Mouse (Mus musculus): Measurements from ENCODE around the gene Rln1. TPM values are rescaled to one million over a fixed set of nuclear protein-coding genes. Genes with fewer than 3 reads are reported as not detected.

Rln1 gene
- polyA plus RNA-seq, 1 experiment from 2014 or later = 0.53 TPM

- Histone ChIP-seq H3K9me3 (ENCODE audit: control insufficient read depth, low read length) (no peaks in the 10 kb centered on the region), H3K4me1 (replicated peaks; ENCODE audit: control insufficient read depth, insufficient read depth, low read length) (no peaks in the 10 kb centered on the region), H3K27me3 (replicated peaks; ENCODE audit: control insufficient read depth, insufficient read depth, low read length) (no peaks in the 10 kb centered on the region), H3K4me2 (ENCODE audit: low read length) (no peak overlapping the region), H3K9ac (ENCODE audit: low read length) (no peak overlapping the region), H3K4me3 (ENCODE audit: low read depth, low read length) (no peak overlapping the region), H3K27ac (ENCODE audit: low read depth) (no peak overlapping the region), H3K36me3 (ENCODE audit: control insufficient read depth, insufficient read depth, low read length) (peaks cover 71% of the 10 kb centered on the region)
- ATAC-seq (replicated peaks; ENCODE audit: low FRiP score, low TSS enrichment, low read depth) = no peak
- no peak for DNase-seq (ENCODE audit: low spot score)
Observed at GRCm38 (mm10) chr19:29296166-29296565, 38.3 kb downstream of the Rln1 start.

GRCm38 (mm10) chr19:29294756-29295155, 39.7 kb downstream of the Rln1 start:
- Histone ChIP-seq H3K4me2 (ENCODE audit: low read length) (no peak overlapping the region), H3K4me1 (replicated peaks; ENCODE audit: control insufficient read depth, insufficient read depth, low read length) (no peaks in the 10 kb centered on the region), H3K9me3 (ENCODE audit: control insufficient read depth, low read length) (no peaks in the 10 kb centered on the region), H3K36me3 (ENCODE audit: control insufficient read depth, insufficient read depth, low read length) (peaks cover 62% of the 10 kb centered on the region), H3K27ac (ENCODE audit: low read depth) (no peak overlapping the region), H3K27me3 (replicated peaks; ENCODE audit: control insufficient read depth, insufficient read depth, low read length) (no peaks in the 10 kb centered on the region), H3K9ac (ENCODE audit: low read length) (no peak overlapping the region), H3K4me3 (ENCODE audit: low read depth, low read length) (no peak overlapping the region)
- no peak for DNase-seq (ENCODE audit: low spot score)
- WGBS = 52% methylated on average over 2 of the region's 2 CpGs
- ATAC-seq (replicated peaks; ENCODE audit: low FRiP score, low TSS enrichment, low read depth) = no peak

- Histone ChIP-seq H3K4me2 (ENCODE audit: low read length) (no peak overlapping the region), H3K9ac (ENCODE audit: low read length) (no peak overlapping the region), H3K9me3 (ENCODE audit: control insufficient read depth, low read length) (no peaks in the 10 kb centered on the region), H3K4me3 (ENCODE audit: low read depth, low read length) (no peak overlapping the region), H3K27me3 (replicated peaks; ENCODE audit: control insufficient read depth, insufficient read depth, low read length) (no peaks in the 10 kb centered on the region), H3K4me1 (replicated peaks; ENCODE audit: control insufficient read depth, insufficient read depth, low read length) (no peaks in the 10 kb centered on the region), H3K27ac (ENCODE audit: low read depth) (no peak overlapping the region), H3K36me3 (ENCODE audit: control insufficient read depth, insufficient read depth, low read length) (peaks cover 50% of the 10 kb centered on the region)
- 75% methylated on average over 4 of the region's 4 CpGs for WGBS
- no peak for DNase-seq (ENCODE audit: low spot score)
- ATAC-seq (replicated peaks; ENCODE audit: low FRiP score, low TSS enrichment, low read depth) = no peak
Observed at GRCm38 (mm10) chr19:29292546-29292945, 41.9 kb downstream of the Rln1 start.

- H3K9me3 ChIP-seq (ENCODE audit: control insufficient read depth, low read length) = no peaks in the 10 kb centered on the region
- H3K4me2 ChIP-seq (ENCODE audit: low read length) = no peak overlapping the region
- no peak overlapping the region for H3K4me3 ChIP-seq (ENCODE audit: low read depth, low read length)
- no peak overlapping the region for H3K9ac ChIP-seq (ENCODE audit: low read length)
- peaks cover 49% of the 10 kb centered on the region for H3K36me3 ChIP-seq (ENCODE audit: control insufficient read depth, insufficient read depth, low read length)
- no peak overlapping the region for H3K27ac ChIP-seq (ENCODE audit: low read depth)
- 56% methylated on average over 14 of the region's 14 CpGs for WGBS
- ATAC-seq (replicated peaks; ENCODE audit: low FRiP score, low TSS enrichment, low read depth) (no peak), DNase-seq (ENCODE audit: low spot score) (no peak)
- no peaks in the 10 kb centered on the region for H3K27me3 ChIP-seq (replicated peaks; ENCODE audit: control insufficient read depth, insufficient read depth, low read length)
- H3K4me1 ChIP-seq (replicated peaks; ENCODE audit: control insufficient read depth, insufficient read depth, low read length) = no peaks in the 10 kb centered on the region
Observed at GRCm38 (mm10) chr19:29291532-29291931, 42.9 kb downstream of the Rln1 start.

- H3K4me2 ChIP-seq (ENCODE audit: low read length) = no peak overlapping the region
- no peaks in the 10 kb centered on the region for H3K4me1 ChIP-seq (replicated peaks; ENCODE audit: control insufficient read depth, insufficient read depth, low read length)
- DNase-seq (ENCODE audit: low spot score) (no peak), ATAC-seq (replicated peaks; ENCODE audit: low FRiP score, low TSS enrichment, low read depth) (no peak)
- H3K9me3 ChIP-seq (ENCODE audit: control insufficient read depth, low read length) = no peaks in the 10 kb centered on the region
- H3K36me3 ChIP-seq (ENCODE audit: control insufficient read depth, insufficient read depth, low read length) = peaks cover 52% of the 10 kb centered on the region
- H3K27me3 ChIP-seq (replicated peaks; ENCODE audit: control insufficient read depth, insufficient read depth, low read length) = no peaks in the 10 kb centered on the region
- H3K4me3 ChIP-seq (ENCODE audit: low read depth, low read length) = no peak overlapping the region
- H3K9ac ChIP-seq (ENCODE audit: low read length) = no peak overlapping the region
- H3K27ac ChIP-seq (ENCODE audit: low read depth) = no peak overlapping the region
- 72% methylated on average over 8 of the region's 8 CpGs for WGBS
Observed at GRCm38 (mm10) chr19:29287863-29288262, 46.6 kb downstream of the Rln1 start.

- Histone ChIP-seq H3K36me3 (ENCODE audit: control insufficient read depth, insufficient read depth, low read length) (peaks cover 36% of the 10 kb centered on the region), H3K4me1 (replicated peaks; ENCODE audit: control insufficient read depth, insufficient read depth, low read length) (no peaks in the 10 kb centered on the region), H3K27ac (ENCODE audit: low read depth) (no peak overlapping the region), H3K9me3 (ENCODE audit: control insufficient read depth, low read length) (no peaks in the 10 kb centered on the region), H3K9ac (ENCODE audit: low read length) (no peak overlapping the region), H3K4me3 (ENCODE audit: low read depth, low read length) (no peak overlapping the region), H3K27me3 (replicated peaks; ENCODE audit: control insufficient read depth, insufficient read depth, low read length) (no peaks in the 10 kb centered on the region), H3K4me2 (ENCODE audit: low read length) (no peak overlapping the region)
- DNase-seq (ENCODE audit: low spot score) (no peak), ATAC-seq (replicated peaks; ENCODE audit: low FRiP score, low TSS enrichment, low read depth) (no peak)
- WGBS = 48% methylated on average over 7 of the region's 7 CpGs
Observed at GRCm38 (mm10) chr19:29285451-29285869, 49.0 kb downstream of the Rln1 start.

Other genes starting within 250 kb of the Rln1 start
- 77.2 and 83.7 TPM in 2 replicates for gene Rcl1, start 233.3 kb downstream of the Rln1 start, polyA plus RNA-seq (2014; fragmentation: Nextera tagmentation; extraction: Ambion mirVana)
- gene Jak2, start 82.8 kb downstream of the Rln1 start, polyA plus RNA-seq (2014; fragmentation: Nextera tagmentation; extraction: Ambion mirVana) = 10.6 and 11.6 TPM in 2 replicates
- 7.9 and 8.4 TPM in 2 replicates for gene Insl6, start 9.3 kb downstream of the Rln1 start, polyA plus RNA-seq (2014; fragmentation: Nextera tagmentation; extraction: Ambion mirVana)
- gene Plgrkt, start 32.7 kb upstream of the Rln1 start, polyA plus RNA-seq (2014; fragmentation: Nextera tagmentation; extraction: Ambion mirVana) = 126 and 128 TPM in 2 replicates
- 0.47 and 0.97 TPM in 2 replicates for gene Cd274, start 32.8 kb upstream of the Rln1 start, polyA plus RNA-seq (2014; fragmentation: Nextera tagmentation; extraction: Ambion mirVana)
- not detected in 2 replicates for gene Pdcd1lg2, start 76.2 kb upstream of the Rln1 start, polyA plus RNA-seq (2014; fragmentation: Nextera tagmentation; extraction: Ambion mirVana)
- gene Ric1, start 187.6 kb upstream of the Rln1 start, polyA plus RNA-seq (2014; fragmentation: Nextera tagmentation; extraction: Ambion mirVana) = 15.8 TPM in 2 replicates